Mouse (Mus musculus) CD4-positive, CD25-positive, alpha-beta regulatory T cell (primary cell): ENCODE measurements around the gene Samd8. TPM values are rescaled to one million over a fixed set of nuclear protein-coding genes. Genes with fewer than 3 reads are reported as not detected.

ENCODE experiments used
- polyA plus RNA-seq: library from polyadenylated mRNA; unstranded; fragments of 100-300 nt; shearing (Covaris generic); gene quantifications from one replicate; pipeline ENCODE4 v1.2.1, GENCODE M21; 2017

Gene Samd8
- polyA plus RNA-seq, result 8.8 TPM

GRCm38 (mm10) chr14:21750008-21750880, at the start of gene Samd8:
Gene Samd8, plus strand, starts transcription at chr14:21750531.

DNA sequence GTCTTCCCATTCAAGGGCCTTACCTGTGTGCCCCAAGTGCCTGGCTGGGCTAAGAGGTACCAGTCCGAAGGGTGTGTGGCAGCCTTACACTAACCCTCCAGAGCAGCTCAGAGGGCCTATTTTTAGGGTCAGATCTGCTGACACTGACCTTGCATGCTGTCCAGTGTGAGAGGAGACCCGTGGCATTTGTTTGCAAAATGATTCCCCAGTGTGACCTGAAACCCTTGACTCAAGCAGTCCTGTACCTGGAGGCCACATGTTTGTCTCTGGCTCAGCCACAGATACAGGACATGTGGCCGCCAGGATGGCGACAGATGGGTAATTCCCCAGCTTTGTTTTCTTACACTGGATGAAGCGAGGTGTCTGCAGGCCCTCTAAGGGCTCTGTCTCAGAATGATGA, 35.8 kb upstream of the Samd8 start, which contains the start of gene Dupd1:
Dupd1 (minus strand) TSS at position 91 of the 400 bp plus-strand sequence.

GRCm38 (mm10) chr14:21750881-21751542, 681 bp downstream of the Samd8 start, which contains the start of gene Dusp13:
Gene Dusp13, minus strand, starts transcription at chr14:21751181.

DNA sequence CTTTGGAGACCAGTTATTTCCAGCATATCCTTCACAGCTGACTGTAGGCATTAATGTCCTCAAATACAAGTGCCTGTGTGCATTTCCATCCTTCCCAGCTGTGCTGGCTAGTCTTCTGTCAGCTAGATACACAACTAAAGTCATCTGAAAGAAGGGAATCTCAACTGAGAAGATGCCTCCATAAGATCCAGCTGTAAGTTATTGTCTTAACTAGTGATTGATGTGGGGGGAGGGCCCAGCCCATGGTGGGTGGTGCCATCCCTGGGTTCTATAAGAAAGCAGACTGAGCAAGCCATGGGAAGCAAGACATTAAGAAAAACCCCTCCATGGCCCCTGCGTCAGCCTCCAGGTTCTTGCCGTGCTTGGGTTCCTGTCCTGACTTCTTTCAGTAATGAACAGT, 74.6 kb downstream of the Samd8 start, which contains the start of gene Vdac2:
Vdac2 (plus strand) TSS at position 301 of the 400 bp plus-strand sequence.

Other genes starting within 250 kb of the Samd8 start
- not detected for gene Dupd1, start 36.0 kb upstream of the Samd8 start, polyA plus RNA-seq
- not detected for gene Dusp13, start 650 bp downstream of the Samd8 start, polyA plus RNA-seq
- 177 TPM for gene Vdac2, start 74.7 kb downstream of the Samd8 start, polyA plus RNA-seq
- 30.0 TPM for gene Comtd1, start 98.4 kb downstream of the Samd8 start, polyA plus RNA-seq
- gene Zfp503, start 239.1 kb downstream of the Samd8 start, polyA plus RNA-seq, result not detected